Mouse (Mus musculus) adrenal gland, adult 2 months (tissue): ENCODE results near the gene Rusc2. TPM values are rescaled to one million over a fixed set of nuclear protein-coding genes. Genes with fewer than 3 reads are reported as not detected.

ENCODE experiments used
- DNase-seq: peaks from one replicate; pipeline ENCODE4 v3.0.0; 2021
- polyA plus RNA-seq: library from polyadenylated mRNA; depleted of rRNA; stranded (reverse); fragments of >200 nt; gene quantifications from 2 replicates; pipeline ENCODE4 v1.2.3, GENCODE M21; 2012
- total RNA-seq, 2 experiments: library from RNA; stranded (reverse); gene quantifications; 2 replicates each; pipeline ENCODE4 v1.2.3; 2021

Rusc2 gene
- total and polyA plus RNA-seq, 3 experiments = 37.9 to 44.3 (median 38.0) TPM

- peak; percentile 43 for DNase-seq
These were observed 2.3 kb downstream of the Rusc2 start for GRCm38 (mm10) chr4:43384083-43384460.

DNA sequence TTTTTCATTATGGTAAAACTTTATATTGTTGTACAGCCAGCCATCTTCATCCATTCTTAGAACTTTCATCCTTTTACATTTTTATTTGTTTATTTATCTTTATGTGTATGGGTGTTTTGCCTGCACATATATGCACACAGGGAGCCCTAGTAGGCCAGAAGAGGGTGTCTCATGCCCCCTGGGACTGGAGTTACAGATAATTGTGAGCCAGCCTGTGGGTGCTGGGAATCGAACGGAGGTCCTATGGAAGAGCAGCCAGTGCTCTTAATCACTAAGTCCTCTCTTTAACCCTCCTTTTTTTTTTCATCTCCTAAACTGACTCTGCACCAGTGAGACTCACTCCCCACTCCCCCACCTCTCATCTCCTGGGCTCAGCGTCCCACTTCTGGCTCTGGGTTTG is 2.8 kb downstream of the Rusc2 start:
- no peak for DNase-seq

DNA sequence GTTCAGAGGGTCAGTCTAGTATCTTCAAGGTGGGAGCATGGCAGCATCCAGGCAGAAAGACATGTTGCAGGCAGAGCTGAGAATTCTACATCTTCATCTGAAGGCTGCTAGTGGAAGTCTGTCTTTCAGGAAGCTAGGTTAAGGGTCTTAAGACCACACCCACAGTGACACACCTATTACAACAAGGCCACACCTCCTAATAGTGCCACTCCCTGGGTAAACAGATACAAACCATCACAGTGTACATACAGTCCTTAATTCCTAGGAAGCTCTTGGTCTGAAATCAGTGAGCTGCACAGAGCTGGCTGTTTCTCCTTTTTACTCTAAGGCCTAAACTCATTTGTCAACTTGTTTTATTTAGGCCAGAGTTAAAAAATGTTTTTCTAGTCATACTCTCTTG is 5.2 kb downstream of the Rusc2 start:
- no peak for DNase-seq

DNA sequence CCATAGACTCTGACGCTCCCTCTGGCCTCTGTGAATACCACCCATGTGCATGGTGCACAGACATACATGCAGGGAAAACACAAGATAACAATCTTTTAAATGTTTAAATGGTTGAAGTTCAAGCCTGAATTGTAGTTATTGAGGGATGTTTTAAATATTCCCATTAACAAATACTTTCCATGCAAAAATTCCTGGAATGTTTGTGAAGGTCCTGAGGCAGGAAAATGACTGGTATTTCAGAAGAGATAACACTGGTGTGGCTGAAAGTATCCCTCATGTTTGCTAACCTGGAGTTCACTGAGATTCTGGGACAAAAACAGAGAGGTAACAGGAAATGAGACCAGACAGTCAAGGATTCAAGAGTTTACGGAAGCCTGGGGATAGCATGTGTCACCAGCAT is 7.6 kb downstream of the Rusc2 start:
- no peak for DNase-seq

DNA sequence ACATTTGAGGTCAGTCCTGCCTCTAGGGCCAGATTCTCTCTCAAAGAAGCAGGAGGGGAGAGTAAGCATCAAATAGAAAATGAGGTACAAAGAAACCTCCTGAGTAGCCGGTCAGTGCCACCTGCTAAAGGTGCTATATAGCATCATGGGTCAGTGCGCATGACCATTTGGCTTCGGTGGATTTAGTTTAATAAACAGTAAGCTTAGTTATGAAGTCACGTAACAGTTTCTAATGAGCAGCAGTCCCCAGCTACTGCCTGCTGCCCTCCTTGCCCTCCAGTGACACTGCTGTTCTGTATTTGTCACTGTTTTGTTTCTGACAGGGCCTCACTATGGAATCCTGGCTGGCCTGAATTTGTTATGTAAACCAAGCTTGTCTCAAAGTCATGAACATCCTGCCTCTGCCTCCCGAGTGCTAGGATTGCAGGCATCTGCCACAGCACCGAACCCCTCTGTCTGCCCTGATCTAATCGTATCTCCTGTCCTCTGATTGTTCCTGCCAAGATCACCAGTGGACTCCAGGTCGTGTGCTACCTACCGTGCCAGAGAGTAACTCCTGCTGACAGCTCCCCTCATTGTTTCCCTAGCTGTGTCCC is 8.2 kb downstream of the Rusc2 start:
- DNase-seq = no peak

DNA sequence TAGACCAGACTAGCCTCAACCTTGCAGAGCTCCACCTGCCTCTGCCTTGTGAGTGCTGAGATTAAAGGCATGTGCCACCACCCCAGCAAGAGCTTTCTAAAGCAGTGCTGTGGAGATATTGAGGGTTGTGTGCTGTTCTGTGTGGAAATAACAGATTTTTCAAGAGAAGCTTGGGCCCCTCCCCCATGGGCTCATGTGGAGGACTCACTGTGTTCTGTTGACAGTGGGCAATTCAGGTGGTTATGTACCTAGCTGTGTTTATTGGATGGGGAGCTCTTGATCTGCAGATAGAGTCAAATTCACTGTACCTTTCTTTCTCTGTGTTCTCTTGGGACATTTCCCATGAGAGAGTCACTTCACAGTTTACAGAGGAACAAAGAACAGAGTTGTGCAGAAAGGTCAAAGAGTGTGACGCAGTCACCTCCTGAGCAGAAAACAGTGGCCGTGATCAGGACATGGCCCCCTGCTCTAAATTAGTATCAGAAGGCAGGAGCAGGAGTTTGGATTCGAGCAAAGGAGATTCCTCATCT is 9.8 kb downstream of the Rusc2 start:
- no peak for DNase-seq

DNA sequence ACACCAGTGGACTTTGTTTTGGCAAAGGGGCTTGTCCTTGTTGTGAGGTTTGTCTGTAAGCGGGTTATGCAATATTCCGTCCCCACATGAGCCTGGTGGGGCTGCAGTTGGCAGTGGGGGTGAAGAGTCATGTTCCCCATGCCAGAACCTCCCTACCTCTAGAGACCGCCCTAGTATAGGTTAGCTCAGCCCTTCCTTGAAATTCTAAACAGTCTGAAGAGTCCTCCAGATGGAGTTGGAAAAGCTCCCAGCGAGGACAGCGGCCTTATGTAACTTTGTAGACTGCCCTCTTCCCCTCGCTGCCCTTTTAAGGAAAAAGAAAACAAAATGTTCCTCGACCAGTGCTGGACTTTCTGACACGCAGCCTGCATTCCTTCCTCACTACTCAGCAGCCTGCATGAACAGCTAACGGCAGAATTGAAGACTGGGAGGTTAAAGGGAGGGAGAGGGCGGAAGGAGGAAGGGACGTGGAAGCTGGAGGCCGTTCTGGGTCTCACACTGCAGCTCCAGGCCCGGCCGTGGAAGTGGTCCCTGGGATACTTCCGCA is 12.6 kb downstream of the Rusc2 start:
- DNase-seq = peak; percentile 87

DNA sequence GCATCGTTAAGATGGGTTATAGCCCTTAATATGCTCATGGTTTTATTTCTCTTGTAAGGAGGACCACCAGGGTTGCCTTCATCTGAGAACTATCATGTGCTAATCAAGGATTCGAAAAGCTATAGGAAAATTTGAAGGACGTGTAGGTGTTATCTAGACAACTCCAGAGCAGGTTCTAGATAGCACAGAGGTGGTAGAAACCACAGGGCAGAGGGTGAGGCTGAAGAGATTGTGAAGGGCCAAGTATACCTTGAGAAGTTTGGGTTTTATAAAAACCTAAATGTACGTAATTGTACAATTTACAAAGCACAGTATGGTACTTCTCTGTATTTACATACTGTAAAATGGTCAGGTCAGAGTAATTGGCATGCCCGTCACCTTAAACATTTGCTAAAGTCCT is 13.4 kb downstream of the Rusc2 start:
- DNase-seq = no peak

DNA sequence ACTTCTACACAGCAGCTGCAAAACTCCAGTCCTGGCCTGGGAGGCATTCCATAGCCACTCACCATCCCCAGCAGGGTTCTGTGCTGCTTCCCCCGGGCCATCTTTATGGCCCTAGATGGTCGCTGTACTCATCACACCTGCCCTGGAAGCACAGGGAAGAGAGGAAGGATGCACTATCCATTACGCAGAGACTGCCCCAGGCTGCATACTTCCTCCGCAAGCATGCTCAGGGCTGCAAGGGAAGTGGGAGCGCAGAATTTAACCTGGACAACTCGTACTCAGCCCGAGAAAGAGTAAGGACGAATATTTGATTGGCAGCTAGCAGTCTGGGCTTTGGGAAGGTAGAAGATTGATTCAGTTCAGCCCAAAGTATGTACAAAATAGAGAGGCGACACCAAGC is 14.1 kb downstream of the Rusc2 start:
- no peak for DNase-seq

- DNase-seq = no peak
These were observed 14.6 kb downstream of the Rusc2 start for GRCm38 (mm10) chr4:43396381-43396780.

GRCm38 (mm10) chr4:43398014-43398413 is 16.2 kb downstream of the Rusc2 start:
- no peak for DNase-seq

DNA sequence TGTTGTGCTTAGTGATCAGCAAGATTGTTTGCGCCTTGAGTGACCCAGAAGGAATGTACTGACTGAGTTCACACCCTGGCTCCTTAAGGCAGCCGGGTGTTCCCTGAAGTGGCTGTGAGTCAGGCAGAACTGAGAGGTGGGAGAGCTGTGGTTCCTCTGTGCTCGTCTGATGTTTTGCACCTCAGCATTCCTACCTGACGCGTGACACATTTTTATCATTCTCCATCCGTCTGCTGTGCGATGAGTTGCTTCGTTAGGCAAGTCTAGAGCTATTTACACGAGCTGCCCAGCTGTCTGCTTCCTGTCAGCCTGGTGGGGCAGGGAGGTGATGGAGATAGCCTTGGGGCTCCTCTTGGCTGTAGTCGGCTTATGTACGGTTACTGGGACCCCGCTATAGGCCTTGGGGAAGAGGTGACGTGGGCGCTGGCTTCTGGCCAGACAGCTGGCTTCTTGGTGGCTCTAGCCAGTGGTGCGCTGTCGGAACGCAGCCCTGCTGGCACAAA is 17.1 kb downstream of the Rusc2 start:
- peak; percentile 81 for DNase-seq

- DNase-seq = no peak
These were observed 17.8 kb downstream of the Rusc2 start for GRCm38 (mm10) chr4:43399391-43400131.

GRCm38 (mm10) chr4:43400976-43401375 is 19.2 kb downstream of the Rusc2 start:
- no peak for DNase-seq

- no peak for DNase-seq
These were observed 19.7 kb downstream of the Rusc2 start for GRCm38 (mm10) chr4:43401486-43401885.

DNA sequence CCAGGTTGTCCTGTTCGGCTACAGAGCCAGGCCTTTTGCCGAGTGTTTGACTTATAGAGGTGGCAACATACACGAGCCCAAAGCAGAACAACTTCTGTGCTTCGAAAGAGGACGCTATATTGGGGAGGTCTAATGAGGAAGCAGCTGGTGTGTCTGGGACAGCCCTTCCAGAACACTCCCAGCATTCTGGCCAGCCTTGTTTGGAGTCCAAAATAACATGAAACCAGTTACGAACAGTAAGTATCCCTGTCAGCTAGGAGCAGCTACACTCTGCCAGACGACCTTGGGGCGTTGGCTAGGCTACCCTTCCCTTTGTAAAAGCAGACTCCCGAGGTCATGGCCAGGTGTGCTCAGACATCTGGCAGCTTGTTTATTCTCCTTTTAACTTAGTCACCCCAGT is 20.4 kb downstream of the Rusc2 start:
- DNase-seq = peak; percentile 66

DNA sequence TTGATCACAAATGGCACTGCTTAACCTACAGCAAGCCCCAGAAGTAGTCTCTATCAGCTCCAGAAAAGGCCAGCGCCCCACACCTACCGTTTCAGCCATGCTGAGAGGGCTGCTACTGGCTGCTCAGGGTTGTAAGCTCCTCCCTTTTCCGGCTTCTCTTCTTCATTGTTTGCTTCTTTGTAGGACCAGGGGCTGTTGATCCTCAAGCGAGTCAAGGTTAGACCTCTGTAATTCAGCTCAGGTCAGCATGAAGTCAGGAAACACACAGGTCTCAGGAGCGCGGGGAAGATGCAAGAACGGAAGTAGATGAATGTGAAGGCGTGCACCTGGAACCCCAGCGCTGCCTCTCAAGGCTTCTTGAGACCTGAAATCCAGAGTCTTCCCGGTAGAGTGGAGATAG is 22.9 kb downstream of the Rusc2 start:
- no peak for DNase-seq

GRCm38 (mm10) chr4:43406162-43406971 is 24.6 kb downstream of the Rusc2 start:
- DNase-seq = peak; percentile 85

- no peak for DNase-seq
These were observed 25.5 kb downstream of the Rusc2 start for GRCm38 (mm10) chr4:43407071-43407920.

DNA sequence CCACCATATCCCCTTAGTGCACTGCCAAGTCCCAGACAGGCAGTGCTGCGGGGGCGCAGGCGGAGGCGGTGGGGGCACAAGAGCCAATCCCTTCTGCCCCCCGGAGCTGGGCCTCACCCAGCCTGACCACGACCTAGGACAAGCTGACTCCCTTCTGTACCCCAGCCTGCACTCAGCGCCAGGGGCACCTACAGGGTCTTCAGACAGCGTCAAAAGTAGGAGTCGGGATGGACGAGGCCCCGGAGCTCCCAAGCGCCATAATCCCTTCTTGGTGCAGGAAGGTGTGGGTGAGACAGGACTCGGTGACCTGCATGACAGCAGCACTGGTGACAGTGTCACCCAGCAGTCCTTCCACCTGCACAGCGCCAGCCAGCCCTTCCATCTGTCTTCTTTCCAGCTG is 33.0 kb downstream of the Rusc2 start:
- DNase-seq = no peak
